Mouse (Mus musculus): ENCODE measurements around the gene Ifnar2. TPM values are rescaled to one million over a fixed set of nuclear protein-coding genes. Genes with fewer than 3 reads are reported as not detected.
A peak's percentile ranks its signal among the peaks of the same experiment; 100 is the strongest.

Gene Ifnar2
- polyA plus RNA-seq, 1 experiment from 2014 or later: 39.9 TPM

- H3K27ac ChIP-seq (replicated peaks): peak overlapping the region; percentile 74
- H3K4me1 ChIP-seq (replicated peaks): peaks cover 21% of the 10 kb centered on the region
- no peaks in the 10 kb centered on the region for H3K9me3 ChIP-seq
- no peak overlapping the region for H3K4me3 ChIP-seq
- H3K27me3 ChIP-seq: no peaks in the 10 kb centered on the region
- peak; percentile 15; the same call in 1 of the 2 replicates for ATAC-seq (ENCODE audit: low read depth)
- 43% methylated on average over 3 of the region's 3 CpGs for WGBS
- no peak overlapping the region for H3K4me2 ChIP-seq
- H3K36me3 ChIP-seq: peaks cover 17% of the 10 kb centered on the region
- H3K9ac ChIP-seq: no peak overlapping the region
Observed at GRCm38 (mm10) chr16:91379412-91379811, 6.8 kb downstream of the Ifnar2 start.

GRCm38 (mm10) chr16:91380151-91380550 lies 7.6 kb downstream of the Ifnar2 start:
- no peaks in the 10 kb centered on the region for H3K27me3 ChIP-seq
- H3K9ac ChIP-seq: no peak overlapping the region; the same call in 1 of the 2 replicates
- H3K36me3 ChIP-seq: peaks cover 20% of the 10 kb centered on the region
- H3K4me2 ChIP-seq: no peak overlapping the region
- H3K9me3 ChIP-seq: no peaks in the 10 kb centered on the region
- H3K27ac ChIP-seq (replicated peaks): no peak overlapping the region
- 88% methylated on average over 5 of the region's 5 CpGs for WGBS
- peaks cover 21% of the 10 kb centered on the region for H3K4me1 ChIP-seq (replicated peaks)
- H3K4me3 ChIP-seq: no peak overlapping the region
- no peak for ATAC-seq (ENCODE audit: low read depth)

GRCm38 (mm10) chr16:91381606-91382005 lies 9.0 kb downstream of the Ifnar2 start:
- Histone ChIP-seq H3K4me1 (replicated peaks) (peaks cover 18% of the 10 kb centered on the region), H3K4me3 (no peak overlapping the region), H3K36me3 (peaks cover 17% of the 10 kb centered on the region), H3K9ac (no peak overlapping the region), H3K27ac (replicated peaks) (no peak overlapping the region), H3K9me3 (no peaks in the 10 kb centered on the region), H3K27me3 (no peaks in the 10 kb centered on the region), H3K4me2 (no peak overlapping the region)
- no peak for ATAC-seq (ENCODE audit: low read depth)
- 90% methylated on average over 4 of the region's 4 CpGs for WGBS

GRCm38 (mm10) chr16:91382261-91382790 lies 9.7 kb downstream of the Ifnar2 start:
- Histone ChIP-seq H3K9me3 (no peaks in the 10 kb centered on the region), H3K27me3 (no peaks in the 10 kb centered on the region), H3K4me2 (no peak overlapping the region), H3K36me3 (peaks cover 15% of the 10 kb centered on the region), H3K4me3 (no peak overlapping the region), H3K4me1 (replicated peaks) (peaks cover 16% of the 10 kb centered on the region), H3K27ac (replicated peaks) (no peak overlapping the region), H3K9ac (no peak overlapping the region)
- 88% methylated on average over 9 of the region's 9 CpGs for WGBS
- no peak for ATAC-seq (ENCODE audit: low read depth)

GRCm38 (mm10) chr16:91384221-91384620 lies 11.6 kb downstream of the Ifnar2 start:
- no peaks in the 10 kb centered on the region for H3K9me3 ChIP-seq
- WGBS: 90% methylated on average over 4 of the region's 4 CpGs
- no peaks in the 10 kb centered on the region for H3K27me3 ChIP-seq

GRCm38 (mm10) chr16:91385621-91386020 lies 13.0 kb downstream of the Ifnar2 start:
- Histone ChIP-seq H3K36me3 (peaks cover 40% of the 10 kb centered on the region), H3K4me3 (no peak overlapping the region), H3K9me3 (no peaks in the 10 kb centered on the region), H3K4me1 (replicated peaks) (no peaks in the 10 kb centered on the region), H3K4me2 (no peak overlapping the region), H3K9ac (no peak overlapping the region), H3K27me3 (no peaks in the 10 kb centered on the region), H3K27ac (replicated peaks) (no peak overlapping the region)
- no peak for ATAC-seq (ENCODE audit: low read depth)
- WGBS: 48% methylated on average over 10 of the region's 10 CpGs

More at GRCm38 (mm10) chr16:91384221-91384620, 11.6 kb downstream of the Ifnar2 start:
- H3K4me2 ChIP-seq: no peak overlapping the region
- H3K4me3 ChIP-seq: no peak overlapping the region
- peaks cover 31% of the 10 kb centered on the region for H3K36me3 ChIP-seq
- H3K27ac ChIP-seq (replicated peaks): no peak overlapping the region
- 0 out of 2 replicates have a peak, but pooled peaks cover 3% of the 10 kb centered on the region for H3K4me1 ChIP-seq (replicated peaks)
- no peak for ATAC-seq (ENCODE audit: low read depth)
- H3K9ac ChIP-seq: no peak overlapping the region

- H3K9me3 ChIP-seq: no peaks in the 10 kb centered on the region
- no peak overlapping the region for H3K4me3 ChIP-seq
- H3K4me1 ChIP-seq (replicated peaks): no peaks in the 10 kb centered on the region
- H3K36me3 ChIP-seq: peaks cover 41% of the 10 kb centered on the region
- 92% methylated on average over 10 of the region's 10 CpGs for WGBS
- H3K9ac ChIP-seq: no peak overlapping the region
- no peak overlapping the region for H3K4me2 ChIP-seq
- H3K27me3 ChIP-seq: no peaks in the 10 kb centered on the region
- H3K27ac ChIP-seq (replicated peaks): no peak overlapping the region
- ATAC-seq (ENCODE audit: low read depth): no peak
Observed at GRCm38 (mm10) chr16:91386419-91387120, 14.0 kb downstream of the Ifnar2 start.

GRCm38 (mm10) chr16:91387121-91387486 lies 14.5 kb downstream of the Ifnar2 start:
- 90% methylated on average over 3 of the region's 3 CpGs for WGBS
- no peaks in the 10 kb centered on the region for H3K9me3 ChIP-seq
- H3K4me3 ChIP-seq: no peak overlapping the region
- H3K27me3 ChIP-seq: no peaks in the 10 kb centered on the region
- no peak for ATAC-seq (ENCODE audit: low read depth)
- no peaks in the 10 kb centered on the region for H3K4me1 ChIP-seq (replicated peaks)
- no peak overlapping the region for H3K4me2 ChIP-seq
- H3K27ac ChIP-seq (replicated peaks): no peak overlapping the region
- peaks cover 44% of the 10 kb centered on the region for H3K36me3 ChIP-seq
- H3K9ac ChIP-seq: no peak overlapping the region

GRCm38 (mm10) chr16:91390100-91390499 lies 17.5 kb downstream of the Ifnar2 start:
- no peak for ATAC-seq (ENCODE audit: low read depth)
- Histone ChIP-seq H3K9me3 (no peaks in the 10 kb centered on the region), H3K4me3 (no peak overlapping the region), H3K36me3 (peaks cover 61% of the 10 kb centered on the region), H3K27ac (replicated peaks) (no peak overlapping the region), H3K4me2 (no peak overlapping the region), H3K27me3 (no peaks in the 10 kb centered on the region), H3K9ac (no peak overlapping the region), H3K4me1 (replicated peaks) (no peaks in the 10 kb centered on the region)
- 87% methylated on average over 4 of the region's 4 CpGs for WGBS

- WGBS: 86% methylated on average over 5 of the region's 5 CpGs
- Histone ChIP-seq H3K9me3 (no peaks in the 10 kb centered on the region), H3K4me3 (no peak within 1 kb of the TSS), H3K9ac (no peak within 1 kb of the TSS), H3K27me3 (no peaks in the 10 kb centered on the region), H3K4me2 (no peak within 1 kb of the TSS), H3K27ac (replicated peaks) (no peak within 1 kb of the TSS), H3K36me3 (peaks cover 68% of the 10 kb centered on the region), H3K4me1 (replicated peaks) (no peaks in the 10 kb centered on the region)
- ATAC-seq (ENCODE audit: low read depth): no peak
Observed at GRCm38 (mm10) chr16:91391421-91391820, 18.8 kb downstream of the Ifnar2 start, which contains the start of gene Gm21970. Gm21970 (plus strand) TSS chr16:91391721.

- no peak for ATAC-seq (ENCODE audit: low read depth)
- Histone ChIP-seq H3K9me3 (no peaks in the 10 kb centered on the region), H3K4me2 (no peak overlapping the region), H3K9ac (no peak overlapping the region), H3K36me3 (peaks cover 47% of the 10 kb centered on the region), H3K27ac (replicated peaks) (no peak overlapping the region), H3K4me1 (replicated peaks) (no peaks in the 10 kb centered on the region), H3K4me3 (no peak overlapping the region), H3K27me3 (no peaks in the 10 kb centered on the region)
- WGBS: 92% methylated on average over 4 of the region's 4 CpGs
Observed at GRCm38 (mm10) chr16:91394826-91395410, 22.3 kb downstream of the Ifnar2 start.

GRCm38 (mm10) chr16:91395633-91396392 lies 23.2 kb downstream of the Ifnar2 start:
- Histone ChIP-seq H3K9me3 (no peaks in the 10 kb centered on the region), H3K27ac (replicated peaks) (no peak overlapping the region), H3K27me3 (no peaks in the 10 kb centered on the region), H3K4me2 (no peak overlapping the region), H3K4me3 (no peak overlapping the region), H3K4me1 (replicated peaks) (no peaks in the 10 kb centered on the region), H3K9ac (no peak overlapping the region), H3K36me3 (peaks cover 43% of the 10 kb centered on the region)
- no peak for ATAC-seq (ENCODE audit: low read depth)
- 69% methylated on average over 8 of the region's 8 CpGs for WGBS

Measured in neural tube, embryonic 13.5 days (tissue).